Mouse (Mus musculus) splenic B cell, adult 2 months (primary cell): ENCODE measurements around the gene Mapk1ip1l.

Source experiments
- DNase-seq: peaks from one replicate; pipeline ENCODE4 v3.0.0-alpha.2; 2011; ENCODE audit warnings: low read depth, low spot score
- H3K27me3 ChIP-seq: 2 replicates; pipeline ENCODE4 v1.6.1; 2012; ENCODE audit warnings: mild to moderate bottlenecking, low read length, moderate library complexity, mixed read lengths; ENCODE audit not compliant: control insufficient read depth, poor library complexity, insufficient read depth, severe bottlenecking
- H3K36me3 ChIP-seq: 2 replicates; pipeline ENCODE4 v1.6.1; 2012; ENCODE audit warnings: mild to moderate bottlenecking, low read length, moderate library complexity, mixed read lengths; ENCODE audit not compliant: control insufficient read depth, poor library complexity, insufficient read depth, severe bottlenecking

Mapk1ip1l gene

DNA sequence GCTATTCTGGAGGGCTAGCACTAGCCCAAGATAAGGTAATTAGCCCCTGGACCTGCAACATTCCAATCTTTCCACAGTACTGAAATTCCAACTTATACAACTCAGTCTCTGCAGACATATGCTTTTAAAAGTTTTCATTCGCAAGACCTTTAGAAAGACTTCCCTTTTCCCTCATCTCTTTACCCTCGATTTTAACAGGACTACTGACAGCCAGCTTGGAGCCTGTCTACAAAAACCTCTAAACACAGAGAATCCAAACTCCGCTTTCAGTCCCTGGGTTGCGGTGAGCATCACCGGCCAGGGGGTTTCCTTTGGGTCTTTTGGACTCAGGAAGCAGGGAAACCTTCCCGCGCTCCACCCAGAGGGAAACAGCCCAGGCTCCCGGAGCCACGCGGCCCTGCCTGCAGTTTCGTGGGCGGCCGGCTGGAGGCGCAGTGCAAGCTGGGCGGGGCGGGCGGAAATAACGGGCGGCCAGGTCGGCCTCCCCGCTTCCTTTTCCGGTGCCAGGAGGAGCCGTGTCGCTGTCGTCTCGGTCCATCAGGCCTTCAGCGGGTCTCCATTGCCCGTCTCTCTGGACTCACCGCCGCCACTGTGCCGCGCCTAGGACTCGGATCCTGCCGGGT lies at the start of gene Mapk1ip1l:
Mapk1ip1l (plus strand) TSS at position 482 of the 623 bp plus-strand sequence.
- Histone ChIP-seq H3K27me3 (no peaks in the 10 kb centered on the region), H3K36me3 (no peaks in the 10 kb centered on the region)
- DNase-seq: peak; percentile 88

DNA sequence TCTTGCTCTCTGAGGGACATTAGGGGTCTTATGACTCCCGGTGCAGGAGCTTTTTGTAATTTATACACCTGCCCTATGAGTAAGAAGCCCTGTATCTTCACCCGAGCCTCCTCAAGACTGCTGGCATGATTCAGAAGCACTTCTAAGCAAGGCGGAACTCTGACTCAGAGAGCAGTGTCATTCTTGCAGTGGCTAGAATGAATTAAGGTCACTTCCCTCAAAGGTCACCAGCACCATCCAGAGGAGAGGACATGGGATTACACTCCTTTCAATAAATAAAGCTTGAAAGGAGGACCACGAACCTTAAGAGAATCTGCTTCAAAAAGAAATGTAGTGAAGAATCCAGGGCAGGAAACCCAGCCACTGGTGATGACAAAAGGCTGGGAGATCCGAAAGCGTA lies 48.2 kb upstream of the Mapk1ip1l start:
- no peaks in the 10 kb centered on the region for H3K27me3 ChIP-seq
- peak; percentile 8 for DNase-seq

DNA sequence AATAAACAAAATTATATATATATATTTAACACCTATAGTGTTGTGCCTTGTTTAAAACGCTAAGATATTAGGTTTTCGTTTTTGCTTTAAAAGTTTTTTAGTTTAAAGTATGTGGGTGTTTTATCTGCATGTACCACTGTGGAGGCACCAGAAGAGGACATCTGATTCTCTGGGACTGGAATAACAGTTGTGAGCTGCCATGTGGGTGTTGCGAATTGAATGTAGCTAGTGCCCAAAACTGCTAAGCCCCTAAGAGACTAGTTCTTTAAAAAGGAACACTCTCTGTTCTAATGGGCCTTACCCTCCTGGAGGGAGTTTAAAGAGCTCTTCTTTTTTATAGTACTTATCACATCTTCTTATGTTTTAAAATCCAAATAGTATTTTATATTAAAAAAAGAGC lies 33.2 kb upstream of the Mapk1ip1l start:
- Histone ChIP-seq H3K27me3 (no peaks in the 10 kb centered on the region), H3K36me3 (peaks cover 7% of the 10 kb centered on the region)
- no peak for DNase-seq

More for the DNA sequence above, 48.2 kb upstream of the Mapk1ip1l start:
- H3K36me3 ChIP-seq: no peaks in the 10 kb centered on the region; the same call in 1 of the 2 replicates

DNA sequence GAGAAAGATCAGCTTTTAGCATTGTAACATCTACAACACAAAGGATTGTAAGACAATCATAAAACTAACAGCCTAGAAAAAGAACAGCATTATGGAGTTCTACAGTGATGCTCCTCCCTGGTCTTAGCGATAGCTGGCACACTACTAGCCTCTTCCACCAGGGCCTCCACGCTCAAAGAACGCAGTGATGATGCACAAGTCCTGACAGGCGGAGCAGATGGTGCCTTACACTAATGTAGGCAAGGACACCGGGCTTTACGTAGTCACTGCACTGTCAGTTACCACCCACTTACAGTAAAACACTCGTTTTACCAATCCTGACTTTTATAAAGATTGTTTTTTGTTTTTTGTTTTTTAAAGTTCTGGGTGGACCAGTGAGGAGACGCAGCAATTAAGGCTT lies 32.2 kb upstream of the Mapk1ip1l start:
- no peak for DNase-seq
- H3K27me3 ChIP-seq: no peaks in the 10 kb centered on the region
- H3K36me3 ChIP-seq: peaks cover 7% of the 10 kb centered on the region

DNA sequence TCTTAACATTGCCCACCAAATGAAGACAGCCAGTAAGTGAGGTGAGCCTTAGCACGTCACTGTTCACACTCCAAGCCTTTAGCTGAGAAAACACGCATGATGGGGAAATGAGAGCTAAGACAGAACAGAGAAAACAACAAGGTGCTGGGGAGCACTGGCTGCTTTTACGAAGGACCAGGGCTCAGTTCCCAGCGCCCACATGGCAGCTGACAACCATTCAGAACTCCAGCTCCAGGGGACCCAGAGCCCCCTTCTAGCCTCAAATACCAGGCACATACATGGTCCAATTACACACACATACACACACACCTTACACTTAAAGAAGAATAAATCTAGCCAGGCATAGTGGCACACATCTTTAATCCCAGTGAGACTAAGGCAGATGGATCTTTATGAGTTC lies 29.0 kb upstream of the Mapk1ip1l start:
- Histone ChIP-seq H3K27me3 (no peaks in the 10 kb centered on the region), H3K36me3 (peaks cover 7% of the 10 kb centered on the region)
- no peak for DNase-seq

DNA sequence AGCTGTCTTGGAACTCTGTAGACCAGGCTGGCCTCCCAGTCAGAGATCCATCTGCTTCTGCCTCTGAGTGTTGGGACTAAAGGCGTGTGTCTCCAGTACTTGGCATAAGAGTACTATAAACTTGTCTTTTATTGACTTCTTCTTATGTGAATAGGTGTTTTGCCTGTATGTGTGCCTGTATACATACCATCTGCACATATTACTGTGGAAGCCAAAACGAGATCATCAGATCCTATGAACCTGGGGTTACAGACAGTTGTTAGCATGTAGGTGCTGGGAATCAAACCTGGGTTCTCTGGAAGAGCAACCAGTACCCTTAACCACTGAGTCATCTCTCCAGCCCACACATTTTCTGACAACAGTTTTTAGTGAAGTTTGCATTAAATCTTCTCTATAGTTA lies 28.4 kb upstream of the Mapk1ip1l start:
- DNase-seq: no peak
- Histone ChIP-seq H3K36me3 (peaks cover 7% of the 10 kb centered on the region), H3K27me3 (no peaks in the 10 kb centered on the region)

DNA sequence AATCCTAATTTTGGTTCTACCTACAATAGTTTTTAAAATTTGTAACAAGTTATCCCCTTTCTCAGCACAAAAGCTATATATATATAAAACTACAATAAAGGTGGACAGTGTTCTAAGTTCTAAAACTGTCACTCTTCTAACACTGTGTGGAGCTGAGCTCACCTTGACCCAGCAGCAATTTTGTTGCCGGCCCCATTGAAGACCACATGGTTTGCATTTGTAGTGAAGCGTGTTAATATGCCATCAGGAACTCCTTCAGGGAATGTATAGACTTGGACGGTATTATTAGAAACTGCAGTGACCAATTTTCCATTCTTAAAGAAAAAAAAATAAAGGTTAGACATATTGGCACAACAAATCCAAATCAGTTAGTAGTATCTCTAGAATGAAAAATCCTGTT lies 24.3 kb upstream of the Mapk1ip1l start:
- Histone ChIP-seq H3K36me3 (no peaks in the 10 kb centered on the region), H3K27me3 (no peaks in the 10 kb centered on the region)
- no peak for DNase-seq

DNA sequence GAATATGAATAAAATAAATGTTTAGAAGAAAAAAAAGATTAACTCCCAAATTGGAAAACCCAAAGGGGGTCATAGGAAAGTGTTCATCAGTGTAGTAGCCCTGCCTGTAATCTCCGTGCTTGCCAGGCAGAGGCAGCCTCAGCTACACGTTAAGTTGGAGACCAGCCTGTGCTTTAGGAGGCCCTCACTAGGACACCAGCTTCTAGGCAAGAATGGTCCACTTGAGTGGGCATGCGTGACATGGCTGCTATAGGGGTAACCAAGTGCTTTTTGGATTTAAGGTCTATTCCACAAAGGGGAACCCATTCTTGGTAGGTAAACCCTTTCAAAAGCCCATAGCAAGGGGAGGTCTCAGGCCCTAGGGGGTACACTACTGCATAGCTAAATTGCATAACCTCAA lies 22.6 kb upstream of the Mapk1ip1l start:
- peak; percentile 29 for DNase-seq
- Histone ChIP-seq H3K36me3 (no peaks in the 10 kb centered on the region), H3K27me3 (no peaks in the 10 kb centered on the region)

DNA sequence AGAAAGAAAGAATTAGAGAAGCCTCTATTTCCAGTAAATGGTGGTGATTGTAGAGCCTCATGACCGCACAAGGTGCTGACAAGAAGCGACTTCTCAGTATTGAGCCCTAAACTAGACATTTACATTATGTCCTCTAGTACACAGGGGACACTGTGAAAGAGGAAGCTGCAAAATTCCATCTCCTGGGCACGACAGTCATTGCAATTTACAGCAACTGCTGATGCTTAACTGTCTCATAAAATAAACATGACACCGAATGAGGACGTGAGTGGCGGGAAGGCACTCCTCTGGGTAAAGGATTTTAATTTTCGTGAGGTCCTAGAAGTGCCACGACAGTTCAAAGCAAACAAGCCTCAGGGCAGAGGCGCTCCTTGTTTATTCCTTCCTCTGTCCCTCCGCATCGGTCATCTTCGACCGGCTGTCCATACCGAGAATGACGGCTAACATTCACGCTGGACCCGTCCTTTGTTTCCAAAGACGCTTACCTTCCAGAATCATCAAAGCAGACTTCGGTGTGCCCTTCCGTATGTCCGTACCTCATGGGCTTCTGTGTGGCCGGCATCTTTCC lies 21.9 kb upstream of the Mapk1ip1l start:
- Histone ChIP-seq H3K36me3 (no peaks in the 10 kb centered on the region), H3K27me3 (no peaks in the 10 kb centered on the region)
- peak; percentile 79 for DNase-seq

DNA sequence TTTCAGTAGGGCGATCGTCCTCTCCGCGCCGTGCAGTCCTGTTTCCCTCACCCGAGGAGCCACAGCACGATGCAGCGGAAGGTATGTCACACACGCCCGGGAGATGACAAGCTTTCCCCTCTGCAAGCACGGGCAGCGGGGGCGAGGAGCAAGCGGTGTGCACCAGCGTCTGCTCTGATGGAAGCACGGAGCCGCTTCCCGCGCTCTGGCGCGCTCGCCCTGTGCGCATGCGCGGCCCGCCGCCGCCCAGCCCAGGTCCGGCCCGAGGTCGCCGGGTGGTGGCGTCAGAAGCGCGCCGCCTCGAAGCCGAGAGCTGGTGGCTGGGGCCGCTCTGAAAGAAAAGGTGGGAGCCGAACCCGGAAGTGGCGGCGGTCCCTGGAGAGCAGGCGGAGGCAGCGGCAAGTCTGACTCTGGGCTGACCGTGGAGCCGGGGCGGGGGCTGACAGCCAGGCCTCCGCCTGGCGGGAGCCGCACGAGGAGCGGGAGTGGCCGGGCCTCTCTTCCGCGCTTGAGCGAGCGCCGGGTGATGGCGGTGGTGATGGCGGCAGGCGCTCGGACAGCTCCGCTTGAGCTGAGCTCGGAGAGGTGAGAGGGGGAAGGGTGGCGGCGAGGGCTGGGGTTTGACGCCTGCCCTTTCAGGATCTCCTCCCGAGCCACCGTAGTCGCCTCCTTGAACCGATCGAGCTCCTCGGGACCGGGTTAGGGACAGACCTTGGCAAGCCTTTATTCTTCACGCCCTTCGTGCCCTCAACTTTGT lies 21.3 kb upstream of the Mapk1ip1l start, which contains the start of the genes Wdhd1 and Socs4:
Wdhd1 (minus strand) TSS at position 221 of the 757 bp plus-strand sequence.
Socs4 (plus strand) TSS at position 295 of the 757 bp plus-strand sequence.
- Histone ChIP-seq H3K27me3 (no peaks in the 10 kb centered on the region), H3K36me3 (no peaks in the 10 kb centered on the region)
- DNase-seq: peak; percentile 96

DNA sequence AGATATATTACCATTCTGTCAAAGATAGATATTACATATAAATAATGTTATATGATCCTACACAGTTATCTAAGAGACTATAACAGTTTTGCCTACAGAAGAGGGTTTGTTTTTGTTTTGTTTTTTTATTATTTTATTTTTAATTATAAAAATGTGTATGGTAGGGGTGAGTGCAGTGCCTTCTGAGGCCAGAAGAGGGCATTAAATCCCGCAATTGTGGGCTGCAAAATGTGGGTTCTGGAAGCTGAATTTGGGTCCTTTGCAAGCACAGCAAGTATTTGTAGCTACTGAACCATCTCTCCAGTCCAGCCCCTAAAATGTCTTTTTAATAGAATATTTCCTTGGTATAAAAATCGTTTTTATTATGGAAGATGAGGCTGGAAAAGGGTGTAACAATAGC lies 19.0 kb upstream of the Mapk1ip1l start:
- Histone ChIP-seq H3K27me3 (no peaks in the 10 kb centered on the region), H3K36me3 (no peaks in the 10 kb centered on the region)
- no peak for DNase-seq

DNA sequence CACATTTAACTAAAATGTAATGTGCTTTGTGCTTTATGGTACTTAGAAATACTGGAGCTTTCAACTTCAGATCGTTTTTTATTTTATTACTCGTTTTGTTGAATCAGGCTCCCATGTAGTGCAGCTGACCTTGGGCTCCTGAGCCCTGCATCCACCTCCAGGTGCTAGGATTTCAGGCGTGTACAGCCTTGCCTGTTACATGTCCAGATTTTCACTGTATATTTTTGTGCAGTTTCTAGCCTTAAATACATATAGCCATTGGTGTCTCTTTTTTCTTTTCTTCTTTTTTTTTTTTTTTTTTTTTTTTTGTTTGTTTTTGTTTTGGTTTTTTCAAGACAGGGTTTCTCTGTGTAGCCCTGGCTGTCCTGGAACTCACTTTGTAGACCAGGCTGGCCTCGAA lies 16.5 kb upstream of the Mapk1ip1l start:
- no peaks in the 10 kb centered on the region for H3K27me3 ChIP-seq
- no peaks in the 10 kb centered on the region for H3K36me3 ChIP-seq
- DNase-seq: no peak

DNA sequence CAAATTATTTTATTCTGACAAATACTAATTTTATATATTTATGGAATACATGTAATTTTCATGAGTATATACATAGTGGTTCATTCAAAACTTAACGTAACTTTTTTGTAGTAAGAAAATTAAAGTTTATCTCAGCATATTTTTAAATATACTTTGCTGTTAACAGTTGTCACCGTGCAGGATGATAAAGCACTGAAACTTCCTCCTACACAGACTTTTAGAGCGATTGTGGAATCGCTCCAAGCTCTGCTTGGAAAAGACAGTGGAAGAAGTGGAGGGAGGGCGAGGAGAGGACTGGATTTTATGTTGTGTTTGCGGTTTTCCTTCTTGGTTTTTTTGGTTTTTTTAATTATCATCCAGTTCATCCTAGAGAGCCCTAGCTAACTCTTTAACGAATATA lies 14.5 kb upstream of the Mapk1ip1l start:
- H3K36me3 ChIP-seq: no peaks in the 10 kb centered on the region
- DNase-seq: no peak
- no peaks in the 10 kb centered on the region for H3K27me3 ChIP-seq

DNA sequence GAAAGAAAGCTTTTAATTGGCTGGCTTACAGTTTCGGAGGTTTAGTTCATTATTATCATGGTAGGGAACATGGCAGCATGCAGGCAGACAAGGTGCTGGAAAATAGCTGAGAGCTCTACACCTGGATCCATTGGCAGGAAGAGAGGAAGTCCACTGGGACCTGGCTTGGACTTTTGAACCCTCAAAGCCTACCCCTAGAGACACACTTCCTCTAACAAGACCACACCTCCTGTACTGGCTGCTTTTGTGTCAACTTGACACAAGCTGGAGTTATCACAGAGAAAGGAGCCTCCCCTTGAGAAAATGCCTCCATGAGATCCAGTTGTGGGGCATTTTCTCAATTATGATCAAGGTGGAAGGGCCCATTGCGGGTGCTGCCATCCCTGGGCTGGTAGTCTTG lies 12.8 kb upstream of the Mapk1ip1l start:
- DNase-seq: peak; percentile 28
- H3K36me3 ChIP-seq: no peaks in the 10 kb centered on the region
- no peaks in the 10 kb centered on the region for H3K27me3 ChIP-seq

DNA sequence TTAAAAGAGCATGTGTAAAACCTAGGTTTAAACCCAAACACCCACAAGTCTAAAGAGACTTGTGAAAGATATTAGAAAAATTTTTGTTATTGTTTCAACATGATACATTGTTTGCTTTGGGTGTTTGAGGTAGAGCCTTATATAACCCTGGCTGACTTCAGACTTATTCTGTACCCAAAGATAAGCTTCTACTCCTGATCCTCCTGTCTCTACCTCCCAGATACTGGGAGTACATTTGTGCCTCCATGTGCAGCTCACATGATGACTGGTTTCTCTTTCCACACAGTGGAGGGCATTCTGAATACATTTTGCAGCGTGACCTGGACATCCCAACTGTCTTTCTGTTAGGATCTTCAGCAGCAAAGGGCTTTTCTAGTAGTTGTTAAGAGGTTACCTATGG lies 11.9 kb upstream of the Mapk1ip1l start:
- H3K27me3 ChIP-seq: no peaks in the 10 kb centered on the region
- no peaks in the 10 kb centered on the region; the same call in 1 of the 2 replicates for H3K36me3 ChIP-seq
- no peak for DNase-seq
